Mouse (Mus musculus) stomach, postnatal 0 days (tissue): Measurements from ENCODE around the gene Rptor.

ENCODE experiments used
- CTCF ChIP-seq: IDR thresholded peaks from 2 replicates; pipeline ENCODE4 v1.5.1; 2016; ENCODE audit warnings: antibody characterized with exemption, low read depth, mild to moderate bottlenecking, moderate library complexity
- EP300 ChIP-seq: optimal IDR thresholded peaks from 2 replicates; pipeline ENCODE3; 2016; ENCODE audit warnings: antibody characterized with exemption

DNA sequence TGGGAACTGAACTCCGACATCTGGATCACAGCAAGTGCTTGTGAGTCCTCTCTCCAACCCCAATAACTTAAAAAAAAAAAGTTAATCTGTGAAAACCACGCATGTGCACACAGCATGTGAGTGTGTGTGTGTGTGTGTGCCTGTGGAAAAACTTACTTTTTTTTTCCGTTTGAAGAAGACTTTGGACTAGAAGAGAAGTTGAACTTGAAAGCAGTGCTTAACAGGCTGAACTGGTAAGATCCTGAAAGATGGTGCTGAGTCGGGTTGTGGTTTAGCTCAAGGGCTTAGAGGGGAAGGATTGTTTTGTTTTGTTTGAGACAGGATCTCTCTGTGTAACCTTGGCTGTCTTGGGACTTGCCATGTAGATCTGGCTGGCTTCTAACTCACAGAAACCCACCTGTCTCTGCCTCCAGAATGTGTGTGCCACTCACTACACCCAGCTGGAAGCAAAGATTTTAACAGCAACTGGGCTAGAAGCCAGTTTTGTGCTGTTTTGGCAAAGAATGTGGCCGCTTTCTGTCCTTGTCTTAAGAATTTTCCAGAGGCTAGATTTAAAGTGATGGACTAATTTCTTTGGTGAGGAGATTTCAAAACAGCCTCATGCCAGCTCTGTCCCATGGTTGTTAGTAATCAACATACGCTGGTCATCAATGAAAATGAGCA is 327.0 kb downstream of the Rptor start:
- TF ChIP-seq CTCF (no peak), EP300 (no peak)
